Mouse (Mus musculus): ENCODE measurements at regions not wholly inside any gene's neighbourhood (a gene's known extent, or its start where the extent isn't known, plus 50 kb on each side); places are given as distances from the start of the nearest gene placed in this dataset.

- Histone ChIP-seq H3K4me2 (ENCODE audit: low read depth, low read length) (no peak overlapping the region), H3K9me3 (ENCODE audit: low read length) (no peaks in the 10 kb centered on the region), H3K27me3 (ENCODE audit: insufficient read depth, low read length) (no peaks in the 10 kb centered on the region), H3K36me3 (ENCODE audit: insufficient read depth, low read length) (no peaks in the 10 kb centered on the region), H3K4me1 (ENCODE audit: insufficient read depth, low read length) (peaks cover 16% of the 10 kb centered on the region; the same call in 1 of the 2 replicates), H3K9ac (replicated peaks; ENCODE audit: low read length) (no peak overlapping the region), H3K27ac (no peak overlapping the region), H3K4me3 (ENCODE audit: low read length) (no peak overlapping the region)
- no peak for ATAC-seq
- WGBS, result 81% methylated on average over 15 of the region's 15 CpGs
- no peak for TF ChIP-seq CTCF (IDR thresholded peaks at IDR 0.05; ENCODE audit: low read depth)
- DNase-seq (ENCODE audit: low spot score), result no peak
These were observed 358.9 kb downstream of the Prdm2 start for GRCm38 (mm10) chr4:142853924-142854323.

- Histone ChIP-seq H3K4me1 (ENCODE audit: insufficient read depth, low read length) (no peaks in the 10 kb centered on the region), H3K27me3 (ENCODE audit: insufficient read depth, low read length) (no peaks in the 10 kb centered on the region), H3K4me3 (ENCODE audit: low read length) (no peak overlapping the region), H3K9me3 (ENCODE audit: low read length) (no peaks in the 10 kb centered on the region), H3K27ac (no peak overlapping the region), H3K36me3 (ENCODE audit: insufficient read depth, low read length) (no peaks in the 10 kb centered on the region), H3K9ac (replicated peaks; ENCODE audit: low read length) (no peak overlapping the region), H3K4me2 (ENCODE audit: low read depth, low read length) (no peak overlapping the region)
- TF ChIP-seq CTCF (IDR thresholded peaks at IDR 0.05; ENCODE audit: low read depth), result no peak
- DNase-seq (ENCODE audit: low spot score) (peak; percentile 21), ATAC-seq (no peak)
- 52% methylated on average over 6 of the region's 6 CpGs for WGBS
These were observed 367.6 kb downstream of the Prdm2 start for GRCm38 (mm10) chr4:142845066-142845696.

DNA sequence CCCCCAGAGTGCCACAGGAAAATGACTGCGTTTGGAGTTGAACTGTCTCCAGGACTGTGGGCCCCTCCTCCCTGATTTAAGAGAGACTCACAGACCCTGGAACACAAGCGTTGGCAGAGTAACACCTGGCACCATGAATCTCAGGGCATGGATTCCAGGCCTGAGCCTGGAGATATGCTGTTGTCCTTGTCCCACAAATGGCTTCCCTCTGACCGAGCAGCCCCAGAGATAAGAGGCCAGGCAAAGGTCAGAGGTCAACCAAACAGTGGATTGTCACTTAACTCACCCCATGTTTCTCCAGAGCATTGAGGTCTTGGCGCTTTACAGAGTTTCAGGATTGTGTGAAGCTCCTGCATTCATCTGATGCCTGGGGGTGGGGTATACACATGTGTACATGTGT, 373.3 kb downstream of the Prdm2 start:
- Histone ChIP-seq H3K27me3 (ENCODE audit: insufficient read depth, low read length) (no peaks in the 10 kb centered on the region), H3K4me3 (ENCODE audit: low read length) (no peak overlapping the region), H3K9ac (replicated peaks; ENCODE audit: low read length) (no peak overlapping the region), H3K4me2 (ENCODE audit: low read depth, low read length) (no peak overlapping the region), H3K4me1 (ENCODE audit: insufficient read depth, low read length) (no peaks in the 10 kb centered on the region), H3K9me3 (ENCODE audit: low read length) (no peaks in the 10 kb centered on the region), H3K36me3 (ENCODE audit: insufficient read depth, low read length) (no peaks in the 10 kb centered on the region), H3K27ac (no peak overlapping the region)
- no peak for TF ChIP-seq CTCF (IDR thresholded peaks at IDR 0.05; ENCODE audit: low read depth)
- no peak for ATAC-seq
- no peak for DNase-seq (ENCODE audit: low spot score)
- WGBS, result 45% methylated on average over 4 of the region's 4 CpGs

DNA sequence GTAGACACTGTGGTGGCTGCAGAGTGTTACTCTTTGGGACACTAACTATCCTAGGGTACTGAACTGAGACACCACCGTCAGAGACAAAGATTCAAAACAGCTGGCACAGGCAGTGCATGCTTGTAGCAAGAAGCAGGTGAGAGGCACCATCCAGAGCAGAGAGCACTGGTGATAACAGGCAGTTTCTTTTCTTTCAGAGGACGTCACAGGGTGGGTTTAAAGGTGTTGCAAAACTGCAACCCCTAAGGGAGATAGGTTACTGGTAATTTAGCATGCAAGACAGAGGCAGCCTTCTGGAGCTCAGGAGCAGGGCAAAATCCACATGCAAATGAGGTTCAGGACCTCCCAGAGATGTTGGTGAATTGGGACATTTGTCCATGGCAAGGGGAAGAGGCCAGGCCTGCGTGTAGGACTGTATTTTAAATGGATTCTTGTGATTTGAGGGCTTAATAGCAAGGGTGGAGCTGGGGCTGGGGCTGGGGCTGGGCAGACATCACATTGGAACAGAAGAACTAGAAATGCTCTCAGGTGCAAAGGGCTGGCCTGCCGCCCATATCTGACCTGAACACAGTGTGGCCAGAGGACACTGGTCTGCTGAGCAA, 374.3 kb downstream of the Prdm2 start:
- Histone ChIP-seq H3K4me2 (ENCODE audit: low read depth, low read length) (no peak overlapping the region), H3K36me3 (ENCODE audit: insufficient read depth, low read length) (no peaks in the 10 kb centered on the region), H3K9ac (replicated peaks; ENCODE audit: low read length) (no peak overlapping the region), H3K4me3 (ENCODE audit: low read length) (no peak overlapping the region), H3K4me1 (ENCODE audit: insufficient read depth, low read length) (no peaks in the 10 kb centered on the region), H3K27me3 (ENCODE audit: insufficient read depth, low read length) (no peaks in the 10 kb centered on the region), H3K27ac (no peak overlapping the region), H3K9me3 (ENCODE audit: low read length) (no peaks in the 10 kb centered on the region)
- TF ChIP-seq CTCF (IDR thresholded peaks at IDR 0.05; ENCODE audit: low read depth), result no peak
- WGBS, result 64% methylated on average over 4 of the region's 4 CpGs
- DNase-seq (ENCODE audit: low spot score) (no peak), ATAC-seq (no peak)

GRCm38 (mm10) chr4:142837636-142838035, 375.2 kb downstream of the Prdm2 start:
- Histone ChIP-seq H3K4me2 (ENCODE audit: low read depth, low read length) (no peak overlapping the region), H3K4me1 (ENCODE audit: insufficient read depth, low read length) (no peaks in the 10 kb centered on the region), H3K27ac (no peak overlapping the region), H3K27me3 (ENCODE audit: insufficient read depth, low read length) (no peaks in the 10 kb centered on the region), H3K36me3 (ENCODE audit: insufficient read depth, low read length) (no peaks in the 10 kb centered on the region), H3K4me3 (ENCODE audit: low read length) (no peak overlapping the region), H3K9ac (replicated peaks; ENCODE audit: low read length) (no peak overlapping the region), H3K9me3 (ENCODE audit: low read length) (no peaks in the 10 kb centered on the region)
- WGBS, result 75% methylated on average over 4 of the region's 4 CpGs
- ATAC-seq (no peak), DNase-seq (ENCODE audit: low spot score) (no peak)
- TF ChIP-seq CTCF (IDR thresholded peaks at IDR 0.05; ENCODE audit: low read depth), result no peak

- DNase-seq (ENCODE audit: low spot score) (no peak), ATAC-seq (no peak)
- Histone ChIP-seq H3K27ac (no peak overlapping the region), H3K9me3 (ENCODE audit: low read length) (no peaks in the 10 kb centered on the region), H3K9ac (replicated peaks; ENCODE audit: low read length) (no peak overlapping the region), H3K36me3 (ENCODE audit: insufficient read depth, low read length) (no peaks in the 10 kb centered on the region), H3K27me3 (ENCODE audit: insufficient read depth, low read length) (no peaks in the 10 kb centered on the region), H3K4me1 (ENCODE audit: insufficient read depth, low read length) (0 out of 2 replicates have a peak, but pooled peaks cover 5% of the 10 kb centered on the region), H3K4me3 (ENCODE audit: low read length) (no peak overlapping the region), H3K4me2 (ENCODE audit: low read depth, low read length) (no peak overlapping the region)
- TF ChIP-seq CTCF (IDR thresholded peaks at IDR 0.05; ENCODE audit: low read depth), result no peak
- 57% methylated on average over 7 of the region's 7 CpGs for WGBS
These were observed 383.1 kb downstream of the Prdm2 start for GRCm38 (mm10) chr4:142829711-142830110.

DNA sequence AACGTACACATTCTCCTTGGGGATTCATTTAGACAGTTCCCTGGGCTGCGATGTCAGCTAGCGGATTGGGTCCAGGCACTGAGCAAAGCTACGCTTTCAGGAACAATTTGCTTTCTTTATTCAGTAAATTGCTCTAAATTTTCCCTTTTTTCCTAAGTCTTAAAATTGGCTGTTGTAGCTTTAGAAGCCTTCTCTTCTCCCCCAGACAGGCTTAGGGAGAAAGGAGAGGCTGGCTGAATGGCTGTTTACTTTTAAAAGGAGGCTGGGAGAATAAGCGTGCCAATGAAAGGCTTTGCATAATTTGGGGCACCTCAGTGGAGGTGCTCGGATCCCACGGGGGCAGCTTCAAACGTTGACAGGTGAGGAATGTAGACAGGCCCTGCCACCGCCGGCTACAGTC, 383.8 kb downstream of the Prdm2 start:
- no peaks in the 10 kb centered on the region for H3K9me3 ChIP-seq (ENCODE audit: low read length)
- WGBS, result 21% methylated on average over 10 of the region's 10 CpGs
- no peaks in the 10 kb centered on the region for H3K36me3 ChIP-seq (ENCODE audit: insufficient read depth, low read length)
- TF ChIP-seq CTCF (IDR thresholded peaks at IDR 0.05; ENCODE audit: low read depth), result no peak
- ATAC-seq, result no peak
- DNase-seq (ENCODE audit: low spot score), result no peak
- H3K4me1 ChIP-seq (ENCODE audit: insufficient read depth, low read length), result 0 out of 2 replicates have a peak, but pooled peaks cover 5% of the 10 kb centered on the region
- no peak overlapping the region for H3K4me2 ChIP-seq (ENCODE audit: low read depth, low read length)
- H3K27me3 ChIP-seq (ENCODE audit: insufficient read depth, low read length), result no peaks in the 10 kb centered on the region
- H3K4me3 ChIP-seq (ENCODE audit: low read length), result no peak overlapping the region
- no peak overlapping the region for H3K27ac ChIP-seq
- no peak overlapping the region for H3K9ac ChIP-seq (replicated peaks; ENCODE audit: low read length)

All from hindbrain, postnatal 0 days (tissue).